Mouse (Mus musculus) Patski (cell line): ENCODE measurements around the gene Tagln3. TPM values are rescaled to one million over a fixed set of nuclear protein-coding genes. Genes with fewer than 3 reads are reported as not detected.
A peak's percentile ranks its signal among the peaks of the same experiment; 100 is the strongest.

Experiments used
- ATAC-seq: fragments of 100-300 bp; one replicate; pipeline ENCODE4 v1.8.0; 2021
- CTCF ChIA-PET: fragments of 350-600 bp; sonication (Branson Sonifier 250); formaldehyde crosslinking; loops from one replicate; lab custom pipeline; 2022; ENCODE audit warnings: inconsistent platforms; lab: Charles Lee
- POLR2A ChIA-PET: fragments of 350-600 bp; sonication (Branson Sonifier 250); formaldehyde crosslinking; loops from one replicate; lab custom pipeline; 2022; ENCODE audit warnings: antibody characterized with exemption, inconsistent platforms; lab: Charles Lee
- DNase-seq: peaks from one replicate; pipeline ENCODE4 v3.0.0-alpha.2; 2011; ENCODE audit warnings: low read depth, low spot score
- H3K27me3 ChIP-seq: fragments of 371-371 bp; one replicate; pipeline ENCODE4 v1.5.1; 2021
- CTCF ChIP-seq: fragments of 100-300 bp; IDR thresholded peaks from one replicate; pipeline ENCODE4 v1.5.1; 2021
- in situ Hi-C: fragments of 300-500 bp; cut with MboI; formaldehyde crosslinking; loops from 3 replicates; pipeline ENCODE4 v1.11.1; 2018; ENCODE audit warnings: low pct_unique_long_range_greater_than_20kb, mixed read lengths
- polyA plus RNA-seq: library from polyadenylated mRNA; unstranded; gene quantifications from one replicate; pipeline ENCODE4 v1.2.3, GENCODE M21; 2021

Tagln3 gene
- polyA plus RNA-seq, 1 experiment from 2014 or later, result 0.35 TPM

- ChIA-PET CTCF (interaction anchor here (0.7 to 1.4 kb wide), 6 partner anchors 8 to 211 kb away, joined by 3 to 7 read pairs (median 3); no protein-coding TSS in a partner anchor), POLR2A (interaction anchor here (0.6 kb wide), 2 partner anchors 49 to 199 kb away, joined by 3 read pairs; no protein-coding TSS in a partner anchor)
- in situ Hi-C loops, result no loop called here
- TF ChIP-seq CTCF, result no peak
- ATAC-seq (no peak), DNase-seq (no peak)
- H3K27me3 ChIP-seq, result no peaks in the 10 kb centered on the region
These were observed 33.1 kb upstream of the Tagln3 start for GRCm38 (mm10) chr16:45757421-45758078.

DNA sequence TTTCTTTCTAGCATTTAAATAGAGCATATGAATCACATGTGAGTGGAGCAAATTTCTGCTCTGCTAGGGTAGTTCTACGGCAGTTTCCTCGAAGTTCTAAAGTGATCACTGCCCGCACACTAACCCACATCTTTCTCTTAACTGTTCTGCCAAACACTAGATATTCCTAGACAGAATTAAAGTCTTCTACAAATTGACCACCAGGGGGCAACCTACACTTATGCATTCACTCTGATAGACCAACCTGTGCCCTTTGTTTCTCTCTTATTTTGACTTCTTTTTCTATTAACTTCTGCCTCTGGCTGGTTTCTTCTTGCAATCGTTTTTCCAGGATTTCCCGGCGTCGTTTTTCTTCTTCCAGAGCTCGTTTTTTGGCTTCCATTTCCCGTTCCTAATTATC is 32.4 kb upstream of the Tagln3 start:
- peak; percentile 67 for ATAC-seq
- CTCF ChIA-PET, result interaction anchor here (0.7 to 1.4 kb wide), 7 partner anchors 9 to 212 kb away, joined by 3 to 7 read pairs (median 3); no protein-coding TSS in a partner anchor

GRCm38 (mm10) chr16:45743591-45744144 is 19.3 kb upstream of the Tagln3 start:
- no peak for ATAC-seq
- TF ChIP-seq CTCF, result peak; percentile 26
- POLR2A ChIA-PET, result interaction anchor here (1.0 kb wide), 1 partner anchor 100 kb away, joined by 3 read pairs; no protein-coding TSS in a partner anchor
- in situ Hi-C loops, result no loop called here
- CTCF ChIA-PET, result interaction anchor here (1.1 kb wide), 1 partner anchor 224 kb away, joined by 3 read pairs; no protein-coding TSS in a partner anchor
- H3K27me3 ChIP-seq, result no peaks in the 10 kb centered on the region
- DNase-seq, result no peak

More for the DNA sequence above, 32.4 kb upstream of the Tagln3 start:
- in situ Hi-C loops, result no loop called here
- H3K27me3 ChIP-seq, result no peaks in the 10 kb centered on the region
- POLR2A ChIA-PET, result interaction anchor here (0.6 kb wide), 1 partner anchor 50 kb away, joined by 3 read pairs; no protein-coding TSS in a partner anchor
- peak; percentile 69 for TF ChIP-seq CTCF
- no peak for DNase-seq

GRCm38 (mm10) chr16:45742615-45743476 is 18.4 kb upstream of the Tagln3 start, which contains the start of gene Abhd10:
Gene Abhd10, minus strand, starts transcription at chr16:45742955.
- in situ Hi-C loops, result no loop called here
- ATAC-seq (peak; percentile 88), DNase-seq (peak; percentile 64)
- ChIA-PET CTCF (interaction anchor here (1.1 to 1.4 kb wide), 4 partner anchors 11 to 225 kb away, joined by 3 to 4 read pairs (median 3); no protein-coding TSS in a partner anchor), POLR2A (no interaction called here)
- TF ChIP-seq CTCF, result no peak
- H3K27me3 ChIP-seq, result no peaks in the 10 kb centered on the region

DNA sequence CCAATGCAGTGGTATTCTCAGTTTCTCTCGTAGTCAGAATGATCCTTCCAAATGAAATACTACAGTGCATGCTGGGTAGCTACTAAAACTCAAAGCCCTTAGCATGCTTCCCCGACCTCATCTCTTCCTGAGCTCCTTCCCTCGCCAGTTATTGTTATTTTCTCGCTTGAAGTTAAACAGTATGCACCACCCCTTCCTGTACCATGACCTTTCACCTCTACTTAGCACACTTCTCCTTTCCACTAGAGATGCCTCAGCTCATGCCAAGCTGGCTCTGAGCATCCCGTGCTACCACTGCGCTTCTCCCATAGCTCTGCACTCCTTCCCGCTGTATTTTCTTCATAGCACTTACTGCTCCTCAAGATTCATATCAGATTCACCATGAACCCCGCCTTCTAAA is 13.5 kb upstream of the Tagln3 start:
- H3K27me3 ChIP-seq, result no peaks in the 10 kb centered on the region
- POLR2A ChIA-PET, result interaction anchor here (0.6 kb wide), 2 partner anchors 12 to 74 kb away, joined by 3 read pairs; no protein-coding TSS in a partner anchor
- CTCF ChIA-PET, result interaction anchor here (0.9 to 1.1 kb wide), 2 partner anchors 9 to 37 kb away, joined by 3 read pairs; no protein-coding TSS in a partner anchor
- no peak for TF ChIP-seq CTCF
- ATAC-seq, result no peak
- in situ Hi-C loops, result no loop called here
- DNase-seq, result no peak

- in situ Hi-C loops, result no loop called here
- ATAC-seq (no peak), DNase-seq (no peak)
- H3K27me3 ChIP-seq, result no peaks in the 10 kb centered on the region
- POLR2A ChIA-PET, result no interaction called here
- no peak for TF ChIP-seq CTCF
- CTCF ChIA-PET, result interaction anchor here (1.1 kb wide), 1 partner anchor 35 kb away, joined by 3 read pairs; no protein-coding TSS in a partner anchor
These were observed 12.3 kb upstream of the Tagln3 start for GRCm38 (mm10) chr16:45736724-45737123.

GRCm38 (mm10) chr16:45729163-45729562 is 4.8 kb upstream of the Tagln3 start:
- no peak for TF ChIP-seq CTCF
- no peaks in the 10 kb centered on the region for H3K27me3 ChIP-seq
- ATAC-seq (no peak), DNase-seq (no peak)
- POLR2A ChIA-PET, result no interaction called here
- in situ Hi-C loops, result no loop called here
- CTCF ChIA-PET, result interaction anchor here (0.9 to 1.3 kb wide), 2 partner anchors 9 to 25 kb away, joined by 3 read pairs; no protein-coding TSS in a partner anchor

DNA sequence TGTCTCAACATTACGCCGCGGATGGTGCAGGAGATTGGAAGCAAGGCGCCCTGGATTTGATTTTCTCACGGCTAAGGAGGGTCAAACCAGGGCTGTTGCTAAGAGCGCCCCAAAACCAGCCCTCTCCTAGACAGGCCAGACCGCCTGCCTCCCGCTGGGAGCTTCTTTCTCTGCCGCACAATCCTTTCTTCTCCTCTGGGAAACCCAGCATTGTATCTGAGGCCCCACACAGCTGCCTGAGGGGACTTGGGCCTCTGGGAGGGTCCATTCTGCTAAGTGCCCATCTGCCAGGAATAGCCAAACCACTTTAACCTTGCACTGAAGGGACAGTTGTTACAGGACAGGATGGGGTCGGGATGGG is 314 bp upstream of the Tagln3 start:
- H3K27me3 ChIP-seq, result no peaks in the 10 kb centered on the region
- no peak for TF ChIP-seq CTCF
- ChIA-PET POLR2A (no interaction called here), CTCF (no interaction called here)
- no peak for DNase-seq
- in situ Hi-C loops, result no loop called here
- ATAC-seq, result no peak

- no peak for ATAC-seq
- no peak for TF ChIP-seq CTCF
These were observed 1.1 kb downstream of the Tagln3 start for GRCm38 (mm10) chr16:45723172-45723901.

More at GRCm38 (mm10) chr16:45723172-45723901, 1.1 kb downstream of the Tagln3 start:
- ChIA-PET CTCF (no interaction called here), POLR2A (no interaction called here)
- in situ Hi-C loops, result no loop called here
- no peaks in the 10 kb centered on the region for H3K27me3 ChIP-seq
- DNase-seq, result no peak
